Mouse (Mus musculus) layer of hippocampus, postnatal 14 days (tissue): ENCODE measurements around the gene Mreg. TPM values are rescaled to one million over a fixed set of nuclear protein-coding genes. Genes with fewer than 3 reads are reported as not detected.

Source experiments
- DNase-seq, 2 experiments: peaks; one replicate each; pipeline ENCODE4 v3.0.0; 2021 to 2022; ENCODE audit warnings: low spot score in 2 of 2, mixed read lengths in 1 of 2
- total RNA-seq, 2 experiments: library from RNA; stranded (reverse); gene quantifications; 2 replicates each; pipeline ENCODE4 v1.2.3; 2021

Gene Mreg
- total RNA-seq, 2 experiments from 2014 or later, result 3.1 to 4.5 TPM

DNA sequence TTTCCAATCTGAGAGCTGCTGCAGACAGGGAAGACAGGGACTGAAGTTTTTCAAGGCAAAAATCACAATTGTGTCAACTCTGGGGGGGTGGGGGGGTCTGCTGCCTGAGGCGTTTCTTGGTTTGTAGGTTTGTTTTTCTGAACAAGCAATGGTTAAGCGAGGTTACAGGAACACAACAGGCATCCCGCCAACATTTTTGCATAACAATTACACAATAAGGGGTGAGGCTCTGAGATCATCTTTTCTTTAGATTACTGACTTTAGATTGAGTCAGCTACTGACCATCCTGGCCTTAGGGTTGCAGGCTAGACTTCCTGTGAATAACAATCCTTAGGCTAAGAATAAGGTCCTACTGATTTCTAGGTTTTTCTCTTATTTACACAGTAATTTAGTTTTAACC lies 16.9 kb upstream of the Mreg start:
- no peak for DNase-seq

DNA sequence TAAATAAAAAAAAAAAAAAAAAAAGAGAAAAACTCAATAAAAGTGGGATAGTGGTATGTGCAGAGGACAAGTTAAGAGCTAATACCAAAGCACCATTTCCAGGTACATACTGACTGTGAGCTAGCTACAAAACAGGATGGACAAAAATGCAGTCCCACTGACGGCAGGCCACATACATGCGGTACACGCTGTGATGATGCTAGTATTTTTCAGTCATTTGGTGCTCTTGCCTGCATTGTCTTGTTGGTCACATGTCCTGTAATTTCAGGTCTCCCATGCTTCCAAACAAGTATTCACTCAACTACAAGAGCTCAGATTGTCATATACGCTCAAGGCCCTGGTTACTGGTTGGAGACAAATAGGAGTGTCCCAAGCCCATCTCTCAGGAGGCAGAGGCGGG lies 15.4 kb upstream of the Mreg start:
- DNase-seq, result no peak

GRCm38 (mm10) chr1:72226887-72227481 lies 14.9 kb upstream of the Mreg start:
- no peak for DNase-seq

GRCm38 (mm10) chr1:72226172-72226886 lies 14.2 kb upstream of the Mreg start:
- DNase-seq, result peak in 1 of 2 experiments; percentile 40

GRCm38 (mm10) chr1:72225720-72226171 lies 13.6 kb upstream of the Mreg start:
- DNase-seq, result peak; percentile 68 to 73

DNA sequence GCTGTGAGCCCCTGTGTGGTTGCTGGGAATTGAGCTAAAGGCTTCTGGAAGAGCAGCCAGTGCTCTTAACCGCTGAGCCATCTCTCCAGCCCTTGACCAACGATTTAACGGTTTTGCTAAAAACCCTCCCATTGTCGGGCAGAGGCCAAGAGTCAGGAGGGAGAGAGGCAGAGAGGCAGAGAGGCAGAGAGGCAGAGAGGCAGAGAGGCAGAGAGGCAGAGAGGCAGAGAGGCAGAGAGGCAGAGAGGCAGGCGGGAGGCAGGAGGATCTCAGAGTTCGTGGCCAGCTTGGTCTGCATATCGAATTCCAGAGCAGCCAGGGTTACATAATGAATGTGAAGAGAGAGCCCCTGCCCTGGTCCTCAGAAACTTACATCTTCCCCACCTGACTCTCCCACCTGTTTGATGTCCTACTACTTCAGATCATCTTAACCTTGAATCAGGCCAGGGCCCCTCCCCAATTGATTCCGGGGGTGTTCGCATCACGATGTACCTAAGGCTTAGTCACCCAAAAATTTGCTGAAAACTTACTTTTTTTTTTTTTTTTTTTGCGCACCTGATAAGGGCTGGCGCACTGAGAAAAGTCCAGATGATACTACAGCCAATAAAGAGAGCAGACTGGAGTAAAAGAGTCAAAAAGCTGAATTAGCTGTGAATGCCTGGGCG lies 13.1 kb upstream of the Mreg start:
- no peak for DNase-seq

DNA sequence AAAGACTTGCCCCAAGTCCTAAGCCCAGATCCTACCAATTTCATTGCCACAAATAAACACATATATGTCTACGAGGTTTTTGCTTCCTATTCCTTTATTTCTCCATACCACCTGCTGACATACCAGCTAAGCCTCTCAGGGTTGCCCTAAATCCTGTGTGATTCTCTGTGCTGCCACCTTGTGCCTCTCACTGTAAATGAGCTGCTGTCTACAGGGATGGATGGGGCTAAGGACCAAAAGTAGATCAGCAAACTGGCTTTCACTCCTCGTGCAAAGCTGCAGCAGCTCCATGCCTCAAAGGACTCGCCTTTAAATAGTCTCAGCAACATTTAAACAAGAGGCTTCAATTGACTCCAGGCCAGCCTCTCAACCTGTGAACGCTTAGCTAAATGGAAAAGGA lies 7.9 kb upstream of the Mreg start:
- peak in 1 of 2 experiments; percentile 65 for DNase-seq

- DNase-seq, result no peak
Observed at GRCm38 (mm10) chr1:72219116-72219515, 7.0 kb upstream of the Mreg start.

GRCm38 (mm10) chr1:72218626-72219025 lies 6.5 kb upstream of the Mreg start:
- DNase-seq, result no peak

DNA sequence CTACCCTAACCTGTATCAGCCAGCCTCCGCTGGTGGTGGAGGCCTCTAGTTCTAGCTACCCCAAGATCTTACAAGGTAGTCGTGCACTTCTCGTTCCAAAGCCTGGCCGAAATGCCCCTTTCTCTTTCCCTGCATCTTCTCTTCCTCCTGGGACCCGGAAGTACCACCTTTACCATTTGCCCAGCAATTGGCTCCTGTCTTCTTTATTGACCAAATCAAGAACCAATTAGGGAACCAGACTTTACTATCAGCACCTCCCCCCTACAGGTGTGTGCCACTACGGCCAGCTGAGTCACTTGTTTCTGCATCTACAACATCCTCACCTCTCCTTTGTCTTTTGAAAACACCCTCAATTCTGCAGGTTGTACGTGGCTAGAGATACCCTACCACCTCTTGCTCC lies 4.7 kb upstream of the Mreg start:
- DNase-seq, result no peak

DNA sequence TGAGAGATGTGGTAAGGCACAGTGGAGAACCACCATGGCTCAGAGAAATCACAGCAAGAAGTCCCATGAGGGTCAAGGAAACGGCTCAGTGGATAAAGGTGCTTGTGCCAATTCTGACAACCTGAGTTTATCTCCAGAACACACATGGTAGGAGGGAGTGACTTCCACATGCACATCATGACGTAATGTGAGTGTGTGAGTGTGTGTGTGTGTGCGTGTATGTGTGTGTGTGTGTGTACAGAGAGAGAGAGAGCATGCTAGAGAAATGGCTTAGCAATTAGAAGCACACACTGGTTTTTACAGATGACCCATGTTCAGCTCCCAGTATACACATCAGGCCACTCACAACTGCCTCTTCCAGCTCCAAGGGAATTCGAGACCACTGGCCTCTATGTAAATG lies 3.1 kb upstream of the Mreg start:
- DNase-seq, result no peak

- peak in 1 of 2 experiments; percentile 76 for DNase-seq
Observed at GRCm38 (mm10) chr1:72214470-72214961, 2.4 kb upstream of the Mreg start.

DNA sequence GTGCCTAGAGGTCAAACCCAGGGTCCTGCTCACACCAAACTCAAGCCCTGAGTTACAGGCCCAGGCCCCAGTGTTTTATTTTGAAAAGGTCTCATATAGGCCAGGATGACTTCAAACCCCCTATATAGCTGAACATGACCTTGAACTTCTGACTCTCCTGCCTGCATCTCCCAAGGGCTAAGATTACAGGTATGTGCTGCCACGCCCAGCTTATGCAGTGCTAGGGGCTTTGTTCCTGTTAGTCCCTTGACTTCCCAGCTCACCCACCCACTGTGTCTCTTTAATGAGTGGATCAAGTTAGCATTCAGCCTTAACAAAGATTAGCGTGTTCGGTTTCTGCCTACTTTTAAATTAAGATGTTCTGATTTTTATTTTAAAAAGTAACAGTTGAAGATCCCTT lies 1.8 kb upstream of the Mreg start:
- no peak for DNase-seq

DNA sequence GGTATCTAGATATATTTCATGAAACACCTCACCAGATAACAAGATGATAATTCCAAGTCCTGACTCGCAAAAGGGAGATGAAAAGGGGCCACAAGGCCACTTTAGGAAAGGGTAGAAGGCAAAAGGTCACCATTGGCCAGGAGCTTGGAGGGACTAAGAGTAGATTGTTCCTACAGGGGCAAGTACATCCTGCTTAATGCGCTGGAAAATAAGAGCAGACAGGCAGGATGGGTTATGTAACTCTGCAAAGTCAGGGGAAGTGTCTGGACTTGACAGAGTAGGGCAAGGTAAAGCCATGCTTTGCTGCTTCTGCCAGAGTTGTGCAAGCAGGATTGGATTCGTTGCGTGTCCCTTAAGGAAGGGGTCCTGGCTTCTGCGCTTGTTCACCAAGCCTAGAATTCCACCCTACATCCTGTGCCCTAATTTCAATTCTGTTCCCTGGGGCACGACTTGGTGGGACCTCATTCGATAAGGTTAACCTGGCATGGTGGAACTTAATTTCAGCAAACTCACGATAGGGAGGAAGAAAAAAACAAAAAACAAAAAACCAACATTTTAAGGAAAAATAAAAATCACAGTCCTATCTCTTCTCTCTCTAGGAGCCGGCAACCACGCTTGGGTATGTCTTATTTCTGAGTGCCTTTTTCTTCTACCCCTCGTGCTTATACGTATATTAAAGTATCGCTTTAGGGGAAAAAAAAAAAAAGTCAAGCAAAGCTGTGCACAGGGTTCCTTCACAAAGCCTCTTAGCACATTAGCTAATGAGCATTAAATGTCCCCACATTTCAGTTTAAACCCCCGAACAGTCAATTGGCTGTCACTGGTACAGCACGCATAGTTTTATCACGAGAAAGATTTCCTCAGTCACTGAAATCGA lies 1.1 kb downstream of the Mreg start:
- DNase-seq, result no peak

GRCm38 (mm10) chr1:72208095-72208494 lies 4.0 kb downstream of the Mreg start:
- no peak for DNase-seq

GRCm38 (mm10) chr1:72205113-72205512 lies 7.0 kb downstream of the Mreg start:
- DNase-seq, result no peak

- DNase-seq, result no peak
Observed at GRCm38 (mm10) chr1:72203204-72203603, 8.9 kb downstream of the Mreg start.

- no peak for DNase-seq
Observed at GRCm38 (mm10) chr1:72202705-72203104, 9.4 kb downstream of the Mreg start.

- no peak for DNase-seq
Observed at GRCm38 (mm10) chr1:72202068-72202467, 10.0 kb downstream of the Mreg start.

- no peak for DNase-seq
Observed at GRCm38 (mm10) chr1:72201126-72201525, 11.0 kb downstream of the Mreg start.

- no peak for DNase-seq
Observed at GRCm38 (mm10) chr1:72198142-72198806, 13.8 kb downstream of the Mreg start.
